Mouse (Mus musculus): ENCODE data around the gene Olfr159. TPM values are rescaled to one million over a fixed set of nuclear protein-coding genes. Genes with fewer than 3 reads are reported as not detected.
A peak's percentile ranks its signal among the peaks of the same experiment; 100 is the strongest.
"Not testable (repeated sequence)": the region's sequence is repeated elsewhere in the genome, so short reads cannot be mapped to it uniquely, and the experiment has no call there.

Gene Olfr159
- not detected for total RNA-seq (2021)
- long read RNA-seq, result 0 reads

DNA sequence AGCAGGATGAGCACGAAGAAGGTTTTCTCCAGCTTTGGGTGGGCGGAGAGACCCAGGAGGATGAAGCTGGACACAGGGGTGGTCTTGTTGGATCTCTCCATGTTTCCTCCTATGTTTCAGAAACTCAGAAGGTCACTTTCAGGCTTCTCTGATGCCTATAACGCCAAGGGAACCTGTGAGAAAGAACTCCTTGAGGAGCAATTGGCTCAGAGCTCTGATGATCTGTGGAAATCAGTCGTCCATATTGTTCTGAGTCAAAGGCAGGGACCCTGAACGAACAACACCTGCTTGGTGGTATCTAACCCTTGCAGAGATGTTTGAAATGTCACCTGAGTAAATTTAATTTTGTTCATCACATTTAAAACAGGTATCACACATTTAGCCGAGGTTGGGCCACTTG is at the start of gene Olfr159:
Gene Olfr159 (minus strand): TSS at position 101 of the 400 bp plus-strand sequence.
- DNase-seq (ENCODE audit: low spot score in 2 of 2), result no peak

DNA sequence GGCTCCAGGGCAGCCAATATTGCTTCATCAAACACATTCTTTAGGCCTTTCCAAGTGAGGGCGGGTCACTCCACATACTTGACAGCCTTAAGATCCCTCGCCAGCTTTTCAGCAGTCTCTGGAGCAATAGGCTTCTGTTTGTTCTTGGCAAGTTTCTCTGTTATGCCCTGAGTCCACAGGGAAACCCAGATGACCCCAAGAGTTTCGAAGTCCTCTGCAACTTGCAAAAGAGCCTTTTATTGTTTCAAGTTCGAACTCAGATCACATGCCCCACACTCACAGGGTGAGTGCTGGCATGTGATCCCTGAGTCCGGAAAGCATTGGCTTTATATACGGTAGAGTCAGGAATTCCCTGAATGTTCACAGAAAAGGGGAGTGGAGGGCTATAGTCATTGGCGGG is 28.1 kb upstream of the Olfr159 start:
- no peak for DNase-seq (ENCODE audit: low spot score in 2 of 2)

DNA sequence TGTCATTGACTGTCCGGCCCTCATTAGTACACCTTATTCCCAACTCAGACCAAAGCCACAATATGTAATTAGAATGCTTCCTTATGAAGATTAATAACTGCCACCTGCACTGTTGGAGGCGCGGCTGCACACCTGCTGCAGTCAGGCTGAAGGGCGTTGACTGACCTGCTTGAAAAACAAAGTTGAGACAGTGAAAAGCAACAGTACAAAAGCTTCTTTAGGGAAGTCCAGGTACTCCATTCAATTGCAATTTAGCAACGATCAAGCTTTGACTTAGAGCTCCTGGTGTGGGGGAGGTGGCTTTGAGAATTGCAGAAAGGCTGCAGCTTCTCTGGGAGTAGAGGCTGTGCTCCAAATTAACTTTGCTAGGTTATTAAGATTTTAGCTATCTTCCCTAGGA is 25.0 kb upstream of the Olfr159 start:
- DNase-seq (ENCODE audit: low spot score in 2 of 2), result not testable (repeated sequence)

DNA sequence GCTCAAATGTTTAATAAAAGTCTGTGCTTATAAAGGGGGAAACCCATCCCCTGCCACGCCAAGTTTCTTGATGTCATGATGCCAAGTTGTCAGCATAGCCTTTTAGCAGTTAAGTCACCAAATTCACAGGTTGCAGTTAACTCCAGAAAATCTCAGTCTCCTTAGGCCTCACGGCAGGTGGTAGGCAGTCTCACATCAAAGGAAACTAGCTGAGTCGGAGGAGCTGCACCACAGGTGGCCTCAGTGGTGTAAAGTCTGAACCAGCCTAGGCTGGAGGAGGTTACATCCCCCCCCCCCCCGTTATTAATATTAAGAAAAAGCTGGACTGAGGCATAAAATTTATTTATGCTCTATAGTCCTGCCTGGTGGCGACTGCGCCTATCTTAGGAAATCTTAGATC is 24.5 kb upstream of the Olfr159 start:
- DNase-seq (ENCODE audit: low spot score in 2 of 2), result no peak

DNA sequence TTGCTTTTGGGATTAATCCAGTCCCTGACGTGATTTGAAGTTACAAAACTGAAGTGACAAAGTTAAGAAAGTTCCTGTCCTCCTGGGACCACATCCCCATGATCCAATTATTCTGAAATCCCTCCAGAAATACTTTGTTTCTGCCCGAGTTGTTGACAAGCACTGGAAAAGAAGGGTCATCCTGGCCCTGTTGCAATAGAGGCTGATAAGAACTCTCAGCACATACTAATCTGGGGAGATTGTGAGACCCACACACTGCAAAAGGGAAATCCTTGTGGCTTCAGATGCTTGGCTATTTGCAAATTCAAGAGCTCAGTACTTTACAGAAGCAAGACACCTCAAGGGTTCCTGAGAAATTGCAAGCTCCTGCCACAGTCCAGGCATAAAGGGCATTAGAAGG is 1.5 kb upstream of the Olfr159 start:
- no peak for DNase-seq (ENCODE audit: low spot score in 2 of 2)

DNA sequence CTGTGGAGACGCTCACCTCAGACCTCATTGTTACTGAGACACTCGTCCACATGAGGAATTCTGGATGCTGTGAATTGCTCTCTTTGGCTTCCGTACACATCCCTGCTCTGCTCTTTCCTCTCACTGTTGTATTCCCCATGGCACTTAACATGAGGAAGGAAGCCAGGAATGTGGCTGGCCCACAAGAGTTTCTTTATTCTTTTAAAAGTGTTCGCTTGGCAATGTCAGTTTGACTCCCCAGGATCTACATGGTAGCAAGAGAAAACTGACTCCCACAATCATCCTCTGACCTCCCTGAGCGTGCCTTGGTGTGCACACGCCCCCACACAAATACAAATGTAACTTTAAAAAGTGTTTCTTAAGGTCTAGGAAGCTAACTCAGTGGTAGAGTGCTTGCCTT is 817 bp upstream of the Olfr159 start:
- no peak for DNase-seq (ENCODE audit: low spot score in 2 of 2)

DNA sequence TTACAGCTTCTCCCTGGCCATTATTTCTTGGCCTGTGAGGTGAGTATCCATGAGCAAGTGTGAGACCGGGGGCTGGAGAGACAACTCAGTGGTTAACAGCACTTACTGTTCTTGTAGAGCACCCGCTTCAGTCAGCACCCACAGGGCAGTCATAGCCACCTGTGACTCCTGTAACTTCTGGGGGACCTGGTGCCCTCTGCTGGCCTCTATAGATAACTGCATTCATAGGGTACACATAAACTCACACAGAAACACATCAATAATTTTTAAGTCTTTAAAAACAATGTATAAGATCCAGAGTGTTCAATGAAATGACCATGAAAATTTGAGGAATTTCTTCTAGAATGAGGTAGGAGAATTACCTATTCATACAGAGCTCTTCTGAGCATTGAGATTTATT is 1.4 kb downstream of the Olfr159 start:
- no peak for DNase-seq (ENCODE audit: low spot score in 2 of 2)

DNA sequence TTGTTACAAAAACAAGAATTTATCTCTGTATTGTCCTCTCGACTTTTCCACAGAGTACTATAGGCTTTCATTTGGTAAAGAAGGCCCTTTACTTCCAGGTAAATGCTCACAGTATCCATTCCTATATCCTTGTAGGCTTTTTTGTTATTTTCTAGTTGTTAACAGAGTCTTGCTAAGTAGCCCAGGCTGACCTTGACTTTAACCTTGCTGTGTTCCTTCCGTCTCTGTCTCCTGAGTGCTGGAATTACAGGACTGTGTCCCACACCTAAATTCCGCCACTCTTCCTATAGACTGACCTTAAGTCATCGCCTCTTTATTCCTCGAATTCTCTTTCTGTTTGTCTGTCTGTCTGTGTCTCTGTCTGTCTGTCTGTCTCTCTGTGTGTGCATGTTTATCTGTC is 2.5 kb downstream of the Olfr159 start:
- DNase-seq (ENCODE audit: low spot score in 2 of 2), result no peak

DNA sequence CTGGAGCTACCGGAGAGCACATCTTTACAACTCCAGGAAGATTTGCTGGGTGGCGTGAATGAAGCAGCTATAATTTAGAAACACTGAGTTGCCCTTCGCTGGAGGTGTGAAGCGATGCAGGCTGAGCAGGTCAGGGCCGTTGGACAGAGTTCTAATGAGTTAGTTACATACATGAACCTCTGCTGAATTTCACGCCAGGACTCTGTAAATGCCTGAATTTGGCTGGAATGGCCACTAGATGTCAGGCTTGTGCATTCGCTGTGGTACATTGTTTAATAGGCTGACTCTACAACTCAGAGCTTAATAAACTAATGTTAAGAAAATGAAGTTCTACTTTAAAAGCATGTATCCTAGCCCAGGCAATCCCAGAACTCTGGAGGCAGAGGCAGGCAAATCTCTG is 7.4 kb downstream of the Olfr159 start:
- DNase-seq (ENCODE audit: low spot score in 2 of 2), result peak; percentile 39 to 77

DNA sequence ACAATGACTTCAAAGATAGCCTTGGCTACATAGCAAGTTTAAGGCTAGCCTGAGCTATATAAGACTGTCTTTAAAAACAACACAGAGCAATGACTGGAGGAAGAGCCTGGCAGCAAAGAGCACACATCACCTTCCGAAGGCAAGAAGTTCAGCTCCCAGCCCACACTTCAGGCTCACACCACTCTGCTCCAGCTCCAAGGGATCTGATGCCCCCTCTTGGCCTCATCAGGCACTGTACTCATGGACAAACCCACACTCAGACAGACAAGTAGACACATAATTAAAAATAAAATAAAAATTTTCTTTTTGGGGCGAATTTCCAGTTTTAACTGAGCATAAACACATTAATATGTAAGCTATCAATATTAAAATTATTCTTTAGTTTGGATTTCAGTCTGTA is 9.5 kb downstream of the Olfr159 start:
- no peak for DNase-seq (ENCODE audit: low spot score in 2 of 2)

DNA sequence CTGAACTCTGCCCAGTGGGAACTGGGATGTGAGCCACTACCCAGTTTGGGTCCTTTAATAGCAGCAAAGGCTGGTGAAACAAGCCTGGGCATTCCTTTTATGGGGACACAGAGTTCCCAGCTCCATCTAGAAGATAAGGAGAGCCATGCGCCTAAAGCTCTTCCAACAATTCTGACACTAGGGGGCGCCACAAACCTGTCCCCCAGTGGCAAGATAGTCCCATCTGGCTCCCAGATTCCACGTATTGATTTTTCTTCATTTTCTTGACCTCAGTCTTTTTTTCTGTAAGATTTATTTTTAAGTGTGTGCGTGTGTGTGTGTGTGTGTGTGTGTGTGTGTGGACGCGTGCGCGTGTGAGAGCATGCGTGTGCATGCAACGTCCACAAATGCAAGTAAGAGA is 10.3 kb downstream of the Olfr159 start:
- DNase-seq (ENCODE audit: low spot score in 2 of 2), result peak in 1 of 2 experiments; percentile 37

DNA sequence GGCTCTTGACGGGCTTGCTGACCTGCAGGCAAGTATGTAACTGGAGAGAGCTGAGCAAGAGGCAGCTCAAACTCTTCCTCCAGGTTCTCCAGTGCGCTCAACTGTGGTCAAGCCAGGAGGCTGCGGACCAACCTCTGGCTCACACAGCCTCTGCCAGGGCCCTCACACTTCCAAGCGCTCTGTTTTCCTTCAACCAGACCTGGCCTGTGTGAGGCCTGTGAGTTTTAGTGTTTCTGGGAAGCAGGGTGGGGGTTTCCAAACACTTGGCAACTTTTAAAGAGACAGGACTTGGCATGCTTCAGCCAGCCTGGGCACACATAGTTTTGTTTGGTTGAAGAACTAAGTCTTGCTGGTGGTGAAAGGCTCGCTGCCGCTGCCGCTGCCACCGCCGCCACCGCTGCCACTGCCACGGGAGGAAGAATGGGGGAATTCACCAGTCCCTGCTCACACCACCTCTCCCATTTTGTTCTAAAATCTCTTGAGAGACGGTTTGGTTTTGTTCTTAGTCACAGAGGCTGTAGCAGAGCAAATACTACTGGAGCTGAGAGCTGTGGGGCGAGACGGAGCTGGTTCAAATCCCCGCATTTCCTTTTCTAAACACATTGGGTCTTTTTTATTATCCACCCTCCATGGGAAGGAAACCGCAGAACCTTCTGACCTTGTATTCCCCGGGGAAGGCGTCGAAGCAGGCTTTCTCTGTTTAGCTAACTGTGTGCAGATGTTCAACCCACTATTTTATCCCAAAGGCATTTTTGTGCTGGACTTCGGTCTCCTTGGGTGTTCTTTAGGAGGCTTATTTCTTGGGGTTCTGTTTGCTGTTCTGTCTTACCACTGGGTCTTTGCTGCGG is 11.0 kb downstream of the Olfr159 start:
- DNase-seq (ENCODE audit: low spot score in 2 of 2), result peak; percentile 2 to 20

DNA sequence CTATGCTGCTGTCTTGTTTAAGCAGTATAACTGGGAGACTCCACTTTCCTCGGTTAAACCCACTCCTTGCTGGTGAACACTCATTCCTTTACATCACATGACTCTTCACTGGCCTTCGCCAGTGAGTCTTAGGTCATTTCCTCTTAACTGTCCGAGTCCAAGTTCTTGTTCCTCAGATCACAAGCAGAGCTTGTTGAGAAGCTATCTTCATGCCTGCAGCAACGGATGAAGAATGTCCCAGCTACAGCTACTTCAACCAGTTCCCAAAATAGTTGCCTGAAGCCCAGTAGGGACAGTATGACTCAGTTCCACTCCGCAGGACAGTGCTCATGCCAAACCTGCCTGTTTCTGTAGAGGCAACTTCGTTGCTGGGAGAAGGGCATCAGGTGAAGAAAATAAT is 13.6 kb downstream of the Olfr159 start:
- no peak for DNase-seq (ENCODE audit: low spot score in 2 of 2)

DNA sequence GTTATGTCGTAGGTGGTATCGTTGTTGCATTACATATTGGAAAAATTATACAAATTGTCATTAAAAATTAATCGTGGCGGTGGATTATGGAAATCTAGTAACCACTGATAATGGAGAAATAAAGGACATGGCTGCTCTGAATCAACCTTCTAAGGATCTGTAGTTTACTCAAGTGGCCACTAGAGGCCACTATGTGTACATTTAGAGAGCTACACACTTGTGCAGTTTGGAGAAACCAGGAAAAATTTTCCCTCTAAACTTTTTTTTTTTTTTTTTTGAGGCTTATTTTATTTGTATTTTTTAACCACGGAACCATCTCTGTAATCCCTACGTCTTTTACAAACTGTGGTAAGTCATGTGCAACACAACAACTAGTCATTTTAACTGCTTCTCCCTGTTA is 25.6 kb downstream of the Olfr159 start:
- DNase-seq (ENCODE audit: low spot score in 2 of 2), result peak in 1 of 2 experiments; percentile 66

DNA sequence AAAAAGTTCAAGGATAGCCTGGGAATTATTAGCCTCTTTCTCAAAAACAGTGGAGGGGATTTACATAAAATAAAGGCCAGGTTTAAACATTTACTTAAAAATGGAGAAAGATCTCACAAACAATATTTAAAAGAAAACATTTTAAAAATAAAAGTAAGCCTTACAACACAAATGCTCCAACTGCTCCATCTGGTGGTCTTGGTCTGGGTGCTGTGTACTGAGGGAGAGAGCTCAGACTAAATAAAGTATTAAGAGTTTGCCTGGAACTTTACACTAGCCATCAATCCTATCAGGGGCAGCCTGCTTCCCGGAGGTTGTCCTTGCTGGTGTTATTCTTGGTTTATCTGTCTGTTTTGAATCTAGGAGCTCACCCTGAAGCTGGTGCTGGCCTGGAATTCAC is 27.7 kb downstream of the Olfr159 start:
- DNase-seq (ENCODE audit: low spot score in 2 of 2), result no peak

DNA sequence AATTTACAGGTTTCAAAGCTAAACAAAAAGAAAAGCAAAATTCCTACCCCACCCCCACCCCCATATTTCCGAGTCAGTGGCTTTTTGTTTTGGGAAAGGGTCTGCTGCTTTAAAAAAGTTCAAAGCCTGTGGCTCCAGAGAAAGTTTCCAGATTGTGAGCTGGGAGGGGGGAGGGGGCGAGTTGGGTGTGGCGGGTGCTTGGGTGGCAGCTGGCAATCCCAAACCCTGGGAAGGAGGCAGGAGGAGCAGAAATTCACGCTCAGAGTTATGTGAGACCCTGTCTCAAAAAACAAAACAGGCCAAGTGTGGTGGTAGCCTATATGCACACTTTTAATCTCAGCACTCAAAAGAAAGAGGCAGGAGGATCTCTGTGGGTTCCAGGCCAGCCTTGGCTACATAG is 28.2 kb downstream of the Olfr159 start:
- DNase-seq (ENCODE audit: low spot score in 2 of 2), result no peak

DNA sequence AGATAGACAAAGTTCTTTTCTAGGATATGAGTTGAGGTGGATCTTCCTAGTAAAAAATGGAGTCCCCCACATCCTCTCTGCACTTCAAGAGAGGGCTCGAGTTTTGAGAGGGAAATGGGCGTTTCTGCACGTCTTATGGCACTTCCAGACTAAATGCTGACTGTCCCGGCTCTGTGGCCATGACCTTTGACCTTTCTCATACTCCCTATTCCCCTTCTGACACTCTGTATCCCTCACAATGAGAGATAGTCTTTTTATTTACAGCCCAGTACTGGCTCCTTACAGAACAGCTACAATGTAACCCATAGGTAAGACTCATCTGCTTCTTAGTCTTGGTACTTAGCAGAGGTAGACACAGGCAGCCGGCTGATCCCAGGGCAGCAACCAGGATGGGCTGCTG is 29.3 kb downstream of the Olfr159 start:
- no peak for DNase-seq (ENCODE audit: low spot score in 2 of 2)

DNA sequence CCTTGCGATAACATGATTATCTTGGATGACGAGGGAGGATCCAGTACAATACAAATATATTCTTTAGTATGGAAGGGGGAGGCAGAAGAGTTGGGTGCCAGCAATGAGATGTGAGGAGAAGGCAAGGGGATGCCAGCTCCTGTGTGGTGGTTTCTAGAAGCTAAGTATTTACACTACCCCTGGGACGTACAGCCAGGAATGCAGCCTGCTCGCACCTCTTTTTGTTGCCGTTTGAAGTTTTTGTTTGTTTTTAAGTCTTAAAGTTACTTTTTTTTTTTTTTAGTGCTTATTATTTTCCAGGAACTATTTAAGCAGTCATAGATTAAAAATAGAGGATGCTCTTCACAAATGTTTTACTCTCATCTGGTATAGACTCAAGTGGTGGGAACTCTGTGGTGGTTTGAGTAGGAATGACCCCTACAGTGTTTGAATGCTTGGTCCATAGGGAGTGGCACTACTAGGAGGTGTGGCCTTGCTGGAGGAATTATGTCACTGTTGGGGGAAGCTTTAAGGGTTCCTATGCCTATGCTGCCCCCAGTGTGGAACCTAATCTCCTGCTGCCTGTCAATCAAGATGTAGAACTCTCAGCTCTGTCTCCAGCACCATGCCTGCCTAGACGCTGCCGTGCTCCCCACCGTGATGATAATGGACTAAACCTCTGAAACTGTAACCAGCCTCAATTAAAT is 31.7 kb downstream of the Olfr159 start:
- no peak for DNase-seq (ENCODE audit: low spot score in 2 of 2)

DNA sequence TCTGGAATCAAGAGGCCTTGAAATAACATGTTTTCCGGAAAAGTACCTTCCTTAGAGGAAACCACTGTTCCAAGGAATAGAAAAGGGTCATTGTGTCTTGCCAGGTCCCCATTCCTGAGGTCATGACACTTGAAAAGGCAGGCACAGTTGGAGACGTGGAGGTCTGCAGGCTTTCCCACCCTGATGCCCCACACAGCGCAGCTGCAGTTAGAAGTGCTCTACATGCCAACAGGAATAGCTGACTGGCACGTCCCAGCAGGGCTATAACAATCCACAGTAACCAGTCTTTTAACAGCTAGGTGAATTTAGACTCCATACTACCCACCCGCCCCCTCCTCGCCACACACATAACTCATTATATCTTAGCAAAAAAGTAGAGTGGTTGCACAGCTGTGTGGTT is 33.7 kb downstream of the Olfr159 start:
- no peak for DNase-seq (ENCODE audit: low spot score in 2 of 2)

DNA sequence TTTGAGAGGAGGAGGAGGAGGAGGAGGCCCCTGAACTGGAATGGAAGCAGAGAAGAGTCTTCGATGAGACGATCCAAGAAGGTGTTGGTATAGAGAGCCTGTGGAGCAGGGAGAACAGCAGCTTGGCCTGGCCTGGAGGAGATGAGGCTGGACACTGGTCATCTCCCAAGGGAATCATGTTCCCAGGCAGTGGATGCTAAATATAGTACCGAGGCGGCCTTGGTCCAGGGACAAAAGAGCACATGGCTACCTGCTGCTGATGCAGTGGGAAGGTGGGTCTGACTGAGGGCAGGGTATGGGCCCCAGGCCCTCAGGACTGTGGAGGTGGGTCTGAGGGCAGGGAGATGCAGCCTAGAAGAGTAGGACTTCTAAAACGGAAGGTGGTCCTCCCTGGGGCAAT is 37.6 kb downstream of the Olfr159 start:
- DNase-seq (ENCODE audit: low spot score in 2 of 2), result no peak

DNA sequence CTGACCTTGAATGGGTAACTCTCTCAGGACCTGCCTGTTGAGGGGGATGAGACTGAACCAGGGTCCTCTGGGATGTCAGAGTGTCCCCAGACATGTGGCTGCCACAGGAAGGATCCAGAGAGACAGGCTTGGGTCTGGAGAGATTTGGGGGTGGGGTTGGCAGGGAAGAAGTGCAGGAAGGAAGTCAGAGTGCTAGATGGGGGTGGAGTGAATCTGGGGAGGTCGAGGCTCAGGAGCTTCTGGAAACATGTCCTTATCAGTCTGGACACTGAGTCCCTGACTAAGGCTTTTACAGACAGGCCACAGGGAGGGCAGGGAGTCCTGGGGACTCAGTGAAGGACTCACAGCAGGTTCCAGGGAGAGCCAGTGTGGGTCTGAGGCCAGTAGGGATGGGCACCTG is 38.6 kb downstream of the Olfr159 start:
- no peak for DNase-seq (ENCODE audit: low spot score in 2 of 2)

DNA sequence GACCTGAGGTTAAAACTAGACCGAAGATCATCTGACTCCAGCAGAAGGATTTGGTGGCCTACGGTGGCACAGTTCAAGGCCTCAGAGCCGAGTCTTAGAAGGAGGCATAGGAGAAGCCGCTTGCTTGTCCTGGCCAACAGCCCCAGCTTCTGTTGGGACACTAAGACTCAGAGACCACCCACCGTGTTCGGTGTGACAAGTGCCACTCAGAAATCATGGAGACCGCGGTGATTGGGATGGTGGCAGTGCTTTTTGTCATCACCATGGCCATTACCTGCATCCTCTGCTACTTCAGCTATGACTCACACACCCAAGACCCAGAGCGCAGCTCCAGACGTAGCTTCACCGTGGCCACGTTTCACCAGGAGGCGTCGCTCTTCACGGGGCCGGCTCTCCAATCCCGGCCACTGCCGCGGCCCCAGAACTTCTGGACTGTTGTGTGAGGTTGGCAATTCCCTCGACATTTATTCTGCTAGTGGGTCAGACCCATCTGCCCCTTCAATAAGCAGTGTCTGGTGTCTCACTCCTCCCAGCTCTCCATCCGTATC is 40.0 kb downstream of the Olfr159 start:
- no peak for DNase-seq (ENCODE audit: low spot score in 2 of 2)
